Mouse (Mus musculus): ENCODE results near the gene Vps13d. TPM values are rescaled to one million over a fixed set of nuclear protein-coding genes. Genes with fewer than 3 reads are reported as not detected.

The Vps13d gene
- polyA plus RNA-seq, 1 experiment = 23.5 TPM

GRCm38 (mm10) chr4:144942433-144942832 is 252.4 kb downstream of the Vps13d start:
- TF ChIP-seq POLR2A (IDR thresholded peaks at IDR 0.05; ENCODE audit: control insufficient read depth, extremely low read depth, insufficient read depth, low read length, poor library complexity) = no peak
- H3K36me3 ChIP-seq (ENCODE audit: control insufficient read depth, insufficient read depth, low read length) = no peaks in the 10 kb centered on the region
- DNase-seq = no peak
- WGBS = 97% methylated on average over 3 of the region's 3 CpGs
- no peak overlapping the region for H3K27ac ChIP-seq (ENCODE audit: control insufficient read depth, insufficient read depth, low read length)
- H3K27me3 ChIP-seq (ENCODE audit: control insufficient read depth, insufficient read depth, low read length) = no peaks in the 10 kb centered on the region
- H3K4me3 ChIP-seq (ENCODE audit: control insufficient read depth, insufficient read depth, low read length) = no peak overlapping the region
- H3K4me1 ChIP-seq (replicated peaks; ENCODE audit: control insufficient read depth, insufficient read depth, low read length) = no peaks in the 10 kb centered on the region

GRCm38 (mm10) chr4:144940796-144941462 is 253.9 kb downstream of the Vps13d start:
- no peak overlapping the region for H3K4me3 ChIP-seq (ENCODE audit: control insufficient read depth, insufficient read depth, low read length)
- no peaks in the 10 kb centered on the region for H3K4me1 ChIP-seq (replicated peaks; ENCODE audit: control insufficient read depth, insufficient read depth, low read length)
- no peaks in the 10 kb centered on the region for H3K27me3 ChIP-seq (ENCODE audit: control insufficient read depth, insufficient read depth, low read length)
- no peak overlapping the region for H3K27ac ChIP-seq (ENCODE audit: control insufficient read depth, insufficient read depth, low read length)
- TF ChIP-seq POLR2A (IDR thresholded peaks at IDR 0.05; ENCODE audit: control insufficient read depth, extremely low read depth, insufficient read depth, low read length, poor library complexity) = no peak
- TF ChIP-seq CTCF (IDR thresholded peaks at IDR 0.05; ENCODE audit: borderline replicate concordance, control insufficient read depth, extremely low read depth, insufficient read depth, low read length, poor library complexity) = no peak
- WGBS = 93% methylated on average over 13 of the region's 13 CpGs
- H3K36me3 ChIP-seq (ENCODE audit: control insufficient read depth, insufficient read depth, low read length) = no peaks in the 10 kb centered on the region
- DNase-seq = no peak

- DNase-seq = no peak
- Histone ChIP-seq H3K36me3 (ENCODE audit: control insufficient read depth, insufficient read depth, low read length) (no peaks in the 10 kb centered on the region), H3K27ac (ENCODE audit: control insufficient read depth, insufficient read depth, low read length) (no peak overlapping the region), H3K4me3 (ENCODE audit: control insufficient read depth, insufficient read depth, low read length) (no peak overlapping the region), H3K4me1 (replicated peaks; ENCODE audit: control insufficient read depth, insufficient read depth, low read length) (no peaks in the 10 kb centered on the region), H3K27me3 (ENCODE audit: control insufficient read depth, insufficient read depth, low read length) (no peaks in the 10 kb centered on the region)
- WGBS = 97% methylated on average over 4 of the region's 4 CpGs
- no peak for TF ChIP-seq POLR2A (IDR thresholded peaks at IDR 0.05; ENCODE audit: control insufficient read depth, extremely low read depth, insufficient read depth, low read length, poor library complexity)
- TF ChIP-seq CTCF (IDR thresholded peaks at IDR 0.05; ENCODE audit: borderline replicate concordance, control insufficient read depth, extremely low read depth, insufficient read depth, low read length, poor library complexity) = no peak
These were observed 254.9 kb downstream of the Vps13d start for GRCm38 (mm10) chr4:144939847-144940411.

GRCm38 (mm10) chr4:144936563-144937154 is 258.1 kb downstream of the Vps13d start:
- H3K4me3 ChIP-seq (ENCODE audit: control insufficient read depth, insufficient read depth, low read length) = no peak overlapping the region
- no peak for DNase-seq
- no peaks in the 10 kb centered on the region for H3K36me3 ChIP-seq (ENCODE audit: control insufficient read depth, insufficient read depth, low read length)
- TF ChIP-seq POLR2A (IDR thresholded peaks at IDR 0.05; ENCODE audit: control insufficient read depth, extremely low read depth, insufficient read depth, low read length, poor library complexity) = no peak
- TF ChIP-seq CTCF (IDR thresholded peaks at IDR 0.05; ENCODE audit: borderline replicate concordance, control insufficient read depth, extremely low read depth, insufficient read depth, low read length, poor library complexity) = no peak
- no peak overlapping the region for H3K27ac ChIP-seq (ENCODE audit: control insufficient read depth, insufficient read depth, low read length)
- H3K4me1 ChIP-seq (replicated peaks; ENCODE audit: control insufficient read depth, insufficient read depth, low read length) = no peaks in the 10 kb centered on the region
- H3K27me3 ChIP-seq (ENCODE audit: control insufficient read depth, insufficient read depth, low read length) = no peaks in the 10 kb centered on the region
- 97% methylated on average over 3 of the region's 3 CpGs for WGBS

- no peak for DNase-seq
- Histone ChIP-seq H3K4me1 (replicated peaks; ENCODE audit: control insufficient read depth, insufficient read depth, low read length) (no peaks in the 10 kb centered on the region; the same call in 1 of the 2 replicates), H3K36me3 (ENCODE audit: control insufficient read depth, insufficient read depth, low read length) (no peaks in the 10 kb centered on the region), H3K4me3 (ENCODE audit: control insufficient read depth, insufficient read depth, low read length) (no peak overlapping the region), H3K27ac (ENCODE audit: control insufficient read depth, insufficient read depth, low read length) (no peak overlapping the region), H3K27me3 (ENCODE audit: control insufficient read depth, insufficient read depth, low read length) (no peaks in the 10 kb centered on the region)
- WGBS = 94% methylated on average over 1 of the region's 1 CpGs
- TF ChIP-seq POLR2A (IDR thresholded peaks at IDR 0.05; ENCODE audit: control insufficient read depth, extremely low read depth, insufficient read depth, low read length, poor library complexity) (no peak), CTCF (IDR thresholded peaks at IDR 0.05; ENCODE audit: borderline replicate concordance, control insufficient read depth, extremely low read depth, insufficient read depth, low read length, poor library complexity) (no peak)
These were observed 260.3 kb downstream of the Vps13d start for GRCm38 (mm10) chr4:144934501-144934900.

GRCm38 (mm10) chr4:144931167-144931566 is 263.6 kb downstream of the Vps13d start:
- DNase-seq = no peak
- H3K36me3 ChIP-seq (ENCODE audit: control insufficient read depth, insufficient read depth, low read length) = peaks cover 21% of the 10 kb centered on the region
- no peaks in the 10 kb centered on the region for H3K27me3 ChIP-seq (ENCODE audit: control insufficient read depth, insufficient read depth, low read length)
- no peaks in the 10 kb centered on the region; the same call in 1 of the 2 replicates for H3K4me1 ChIP-seq (replicated peaks; ENCODE audit: control insufficient read depth, insufficient read depth, low read length)
- no peak overlapping the region for H3K27ac ChIP-seq (ENCODE audit: control insufficient read depth, insufficient read depth, low read length)
- no peak for TF ChIP-seq CTCF (IDR thresholded peaks at IDR 0.05; ENCODE audit: borderline replicate concordance, control insufficient read depth, extremely low read depth, insufficient read depth, low read length, poor library complexity)
- no peak for TF ChIP-seq POLR2A (IDR thresholded peaks at IDR 0.05; ENCODE audit: control insufficient read depth, extremely low read depth, insufficient read depth, low read length, poor library complexity)
- 95% methylated on average over 7 of the region's 7 CpGs for whole genome bisulfite sequencing
- no peak overlapping the region for H3K4me3 ChIP-seq (ENCODE audit: control insufficient read depth, insufficient read depth, low read length)
